Mouse (Mus musculus): ENCODE measurements at regions not wholly inside any gene's neighbourhood (a gene's known extent, or its start where the extent isn't known, plus 50 kb on each side); places are given as distances from the start of the nearest gene placed in this dataset.

DNA sequence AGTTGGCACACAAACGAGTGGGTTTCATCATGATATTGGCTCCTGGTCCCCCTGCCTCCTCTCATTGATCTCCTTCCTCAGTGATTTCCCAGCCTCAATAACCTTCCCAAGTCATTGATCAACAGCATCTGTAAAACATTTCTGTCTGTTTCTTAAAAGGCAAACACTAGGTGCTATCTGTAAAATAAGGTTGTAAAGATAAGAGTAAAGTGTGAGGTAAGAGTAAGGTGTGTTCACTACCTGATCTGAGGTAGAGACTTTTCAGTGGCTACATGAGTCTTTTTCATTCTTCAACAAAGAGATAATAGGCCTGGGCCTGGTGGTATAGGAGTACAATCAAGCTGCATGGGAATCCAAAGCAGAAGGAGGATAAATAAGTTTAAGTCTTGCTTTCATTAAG is 55.7 kb downstream of the Plk2 start:
- DNase-seq (ENCODE audit: low spot score in 2 of 2) = no peak

DNA sequence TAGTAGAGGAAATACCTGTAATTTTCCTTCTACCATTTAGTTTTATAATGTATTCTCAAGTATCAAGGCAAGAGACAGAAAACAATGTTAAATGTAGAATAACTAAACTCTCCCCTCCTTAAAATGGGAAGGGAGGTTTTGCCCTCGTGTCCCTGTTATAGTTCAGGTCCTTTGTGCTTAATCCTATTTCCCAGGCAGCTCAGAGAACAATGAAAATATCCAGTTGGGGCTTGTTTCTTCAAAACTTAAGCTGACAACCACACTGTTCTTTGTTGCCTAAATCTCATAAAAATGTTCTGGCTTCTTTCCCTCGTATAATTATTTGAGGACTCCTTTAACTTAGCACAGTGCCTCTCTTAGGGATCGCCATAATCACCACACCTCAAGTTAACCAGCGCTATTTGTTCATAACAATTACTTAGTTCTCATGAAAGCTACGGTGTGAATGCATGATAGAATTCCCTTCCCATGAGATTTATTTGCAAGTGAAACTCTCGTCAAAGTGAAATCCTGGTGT is 57.2 kb downstream of the Plk2 start:
- no peak for DNase-seq (ENCODE audit: low spot score in 2 of 2)

DNA sequence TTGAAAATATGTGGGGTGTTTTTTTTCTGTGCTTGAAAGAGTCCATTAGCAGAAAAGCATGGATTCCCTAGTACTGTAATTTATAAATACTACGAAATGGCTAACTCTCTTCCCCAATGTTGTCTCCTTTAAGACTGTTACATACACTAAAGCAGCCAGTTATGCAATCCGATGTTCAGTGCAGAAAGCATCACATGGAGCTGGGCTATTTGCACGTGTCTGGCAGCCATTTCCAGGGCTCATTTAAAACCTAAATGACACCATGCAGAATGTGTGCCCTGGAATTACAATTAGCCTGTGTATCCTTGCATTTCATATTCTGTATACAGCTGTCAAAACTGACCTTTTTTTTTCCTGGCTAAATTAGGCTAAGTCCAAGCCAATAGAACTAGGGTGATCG is 60.2 kb downstream of the Plk2 start:
- DNase-seq (ENCODE audit: low spot score in 2 of 2) = no peak

DNA sequence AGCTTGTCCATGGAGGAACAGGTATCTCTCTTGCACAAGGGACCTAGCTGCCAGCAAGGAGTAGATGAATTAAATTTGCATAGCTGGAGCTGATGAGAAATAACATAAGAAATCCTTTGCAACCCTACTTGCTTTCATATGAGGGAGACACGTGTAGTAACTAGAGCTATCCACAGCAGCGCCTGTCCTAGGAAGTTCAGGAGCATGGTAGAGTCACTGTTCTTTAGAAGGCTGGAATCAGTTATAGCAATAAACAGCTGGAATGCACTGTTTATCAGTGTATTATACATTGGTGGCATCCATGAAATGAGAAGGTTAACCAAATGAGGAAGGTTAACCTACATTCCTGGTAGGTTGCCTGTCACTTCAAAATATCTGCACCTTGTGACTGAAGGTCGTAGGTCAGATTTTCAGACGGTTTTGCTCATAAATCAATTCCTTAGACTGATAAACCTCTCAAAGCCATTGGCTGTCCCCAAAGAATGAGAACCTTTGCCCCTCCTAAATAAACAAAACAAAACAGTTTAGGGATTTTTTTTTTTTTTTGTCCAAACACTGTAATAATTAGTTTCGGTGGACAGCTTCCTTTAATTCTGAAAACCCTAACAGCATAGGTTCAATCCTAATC is 60.8 kb downstream of the Plk2 start:
- DNase-seq (ENCODE audit: low spot score in 2 of 2) = no peak

DNA sequence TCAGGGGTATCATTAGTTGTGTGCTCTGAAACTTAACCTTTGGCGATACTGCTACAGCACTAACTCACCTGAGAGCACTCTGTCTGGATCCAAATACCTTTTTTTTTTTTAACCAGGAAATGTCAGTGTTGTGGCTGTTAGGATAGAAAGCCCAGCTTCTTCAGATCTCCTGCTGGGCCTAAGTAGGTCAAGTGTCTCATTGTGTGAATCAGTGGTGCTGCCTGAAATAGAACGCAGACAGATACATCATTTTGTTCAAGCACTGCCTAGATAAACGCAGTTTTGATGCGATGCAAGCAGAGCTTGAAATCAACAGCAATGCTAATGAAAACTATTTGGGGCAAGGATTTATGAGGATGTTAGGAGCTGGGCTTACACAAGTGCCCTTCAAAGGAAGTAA is 63.9 kb downstream of the Plk2 start:
- DNase-seq (ENCODE audit: low spot score in 2 of 2) = no peak

DNA sequence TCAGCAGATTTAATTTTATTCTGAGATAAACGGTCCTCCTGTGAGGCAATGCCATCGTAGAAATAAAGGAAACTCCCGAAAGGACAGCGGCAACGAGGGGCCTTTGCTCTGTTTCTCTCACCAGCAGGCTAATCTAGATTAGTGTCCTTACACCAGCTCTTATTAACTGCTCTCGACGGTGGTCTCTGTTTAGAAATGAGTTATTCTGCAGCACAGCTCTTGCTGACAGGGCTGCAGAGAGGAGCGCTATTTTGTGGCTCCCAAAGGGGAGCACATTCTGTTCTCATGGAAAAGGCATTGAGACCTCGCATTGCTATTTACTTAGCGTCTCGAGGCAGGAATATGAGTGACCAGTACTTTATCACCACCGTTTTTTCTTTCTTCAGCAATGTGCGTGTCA is 66.7 kb downstream of the Plk2 start:
- DNase-seq (ENCODE audit: low spot score in 2 of 2) = no peak

DNA sequence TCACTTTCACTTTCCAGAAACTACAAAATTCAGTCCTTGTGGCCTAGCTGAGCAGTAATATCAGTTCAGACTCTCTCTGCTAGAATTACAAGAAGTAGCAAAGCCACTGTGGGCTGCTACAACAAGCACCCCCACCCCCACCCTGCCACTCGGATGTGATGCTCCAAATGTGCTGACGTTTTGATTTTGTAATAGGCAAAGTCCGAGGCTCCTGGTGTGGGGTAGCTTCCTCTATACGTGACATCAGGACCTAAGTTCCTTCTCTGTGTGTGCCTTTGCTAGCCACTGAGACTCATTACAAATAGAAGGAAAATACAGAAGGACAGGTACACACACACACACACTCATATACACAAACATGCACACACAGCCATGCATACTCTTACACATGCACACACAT is 76.7 kb downstream of the Plk2 start:
- no peak for DNase-seq (ENCODE audit: low spot score in 2 of 2)

DNA sequence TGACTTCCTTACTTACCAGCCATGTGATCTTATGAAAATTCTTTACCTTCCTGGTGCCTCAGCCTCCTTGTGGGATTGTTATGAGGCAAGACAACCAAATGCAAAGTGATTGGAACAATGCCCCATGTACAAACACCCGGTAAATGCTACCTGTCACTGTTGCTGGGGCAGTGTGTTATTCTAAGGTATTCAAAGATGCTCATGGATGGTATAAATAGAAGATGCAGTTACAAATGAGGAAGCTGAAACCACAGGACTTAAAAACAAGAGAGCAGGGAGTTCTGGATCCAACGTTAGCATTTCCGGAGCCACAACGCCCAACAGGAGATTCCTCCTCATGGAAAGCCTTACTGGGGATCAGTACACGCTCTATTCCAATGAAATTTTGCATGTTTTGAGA is 82.9 kb downstream of the Plk2 start:
- no peak for DNase-seq (ENCODE audit: low spot score in 2 of 2)

DNA sequence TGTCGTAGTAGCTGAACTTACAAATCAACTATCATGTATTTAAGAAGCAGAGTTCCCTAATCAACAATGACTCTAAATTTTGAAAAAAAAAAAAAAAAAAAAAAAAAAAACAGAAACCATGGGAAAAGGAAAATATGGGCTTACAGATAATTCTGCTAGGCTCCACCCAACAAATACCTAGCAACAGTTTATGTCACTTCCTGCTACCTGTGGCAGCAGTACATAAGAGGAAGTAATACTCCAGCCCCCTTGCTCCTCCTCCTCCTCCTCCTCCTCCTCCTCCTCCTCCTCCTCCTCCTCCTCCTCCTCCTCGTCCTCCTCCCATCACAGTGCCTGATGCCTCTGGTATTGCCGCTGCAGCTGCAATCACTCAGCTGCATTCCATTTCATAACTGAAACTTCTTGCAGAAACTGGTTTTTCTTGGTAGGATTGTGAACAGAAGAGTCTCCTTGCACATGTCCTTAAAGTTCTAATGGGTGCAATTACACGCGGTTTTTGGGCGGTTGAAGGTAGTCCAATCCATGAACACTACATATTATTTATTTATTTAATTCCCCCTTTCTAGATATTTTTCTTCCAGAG is 89.6 kb downstream of the Plk2 start:
- no peak for DNase-seq (ENCODE audit: low spot score in 2 of 2)

DNA sequence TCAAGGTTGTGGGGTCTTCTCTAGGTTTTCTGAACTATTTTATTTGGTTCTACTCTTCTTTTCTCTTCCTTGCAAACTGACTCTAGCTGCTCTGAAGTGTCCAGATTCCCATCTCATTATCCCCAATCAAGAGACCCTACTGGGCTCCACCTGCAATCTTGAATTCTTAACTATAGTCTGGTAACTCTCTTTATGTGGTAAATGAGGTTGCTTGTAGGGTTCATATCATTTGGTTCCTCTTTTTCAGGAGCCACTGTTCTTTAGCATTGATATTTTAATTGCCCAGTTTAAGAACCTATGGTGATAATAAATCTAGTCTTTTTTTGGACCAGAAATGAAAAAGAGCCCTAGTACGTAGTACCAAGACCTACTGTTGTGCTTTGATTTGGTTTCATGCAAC is 90.7 kb downstream of the Plk2 start:
- no peak for DNase-seq (ENCODE audit: low spot score in 2 of 2)

DNA sequence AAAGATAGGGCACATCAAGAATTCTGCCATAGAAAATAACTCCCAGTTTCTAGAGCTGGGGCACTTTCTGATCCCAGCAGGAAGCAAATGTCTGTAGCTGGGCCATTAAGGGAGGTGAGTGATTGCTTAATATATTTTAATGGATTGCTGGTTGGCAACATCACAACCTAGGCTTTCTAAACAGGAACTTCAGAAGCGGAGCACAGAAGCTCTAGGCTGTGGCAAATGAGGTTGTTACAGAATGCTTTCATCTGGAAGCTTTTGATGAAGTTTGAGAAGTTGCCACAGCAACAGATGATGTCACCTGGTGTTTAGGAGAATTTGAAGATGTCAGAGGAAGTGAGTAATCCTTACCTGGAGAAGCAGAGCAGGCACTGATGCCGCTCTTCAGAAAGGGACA is 95.3 kb downstream of the Plk2 start:
- no peak for DNase-seq (ENCODE audit: low spot score in 2 of 2)

DNA sequence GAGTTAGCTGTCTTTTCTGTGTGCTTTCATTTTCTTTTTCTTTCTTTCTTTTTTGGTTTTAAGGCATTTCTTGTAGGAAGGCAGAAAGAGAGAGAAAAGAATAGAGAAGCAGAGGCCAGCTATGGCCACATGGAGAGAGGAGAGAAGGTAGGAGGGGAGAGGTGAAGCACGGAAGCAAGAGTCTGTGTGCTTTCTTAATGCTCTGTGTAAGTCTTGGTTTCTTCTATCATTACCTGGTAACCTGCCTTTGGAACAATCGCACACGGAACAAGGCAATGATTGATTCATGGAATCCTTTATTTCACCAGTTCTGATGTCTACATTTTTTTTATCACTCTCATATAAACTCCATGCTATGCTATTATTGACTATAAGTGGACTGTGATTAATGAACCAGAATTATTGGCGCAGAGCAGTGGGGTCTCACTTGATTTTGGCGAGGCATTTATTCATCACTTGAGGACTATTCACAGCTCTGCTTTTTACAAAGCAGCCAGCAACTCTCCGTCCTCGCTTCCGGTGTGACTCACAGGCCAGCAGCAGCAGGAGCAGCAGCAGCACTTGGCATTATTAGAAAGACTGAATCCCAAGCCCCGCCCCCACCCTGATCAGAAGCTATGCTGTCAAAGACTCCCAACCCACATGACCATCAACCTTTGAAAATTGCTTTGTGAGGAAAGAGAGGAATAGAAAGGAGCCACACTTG is 97.6 kb downstream of the Plk2 start:
- DNase-seq (ENCODE audit: low spot score in 2 of 2) = no peak

DNA sequence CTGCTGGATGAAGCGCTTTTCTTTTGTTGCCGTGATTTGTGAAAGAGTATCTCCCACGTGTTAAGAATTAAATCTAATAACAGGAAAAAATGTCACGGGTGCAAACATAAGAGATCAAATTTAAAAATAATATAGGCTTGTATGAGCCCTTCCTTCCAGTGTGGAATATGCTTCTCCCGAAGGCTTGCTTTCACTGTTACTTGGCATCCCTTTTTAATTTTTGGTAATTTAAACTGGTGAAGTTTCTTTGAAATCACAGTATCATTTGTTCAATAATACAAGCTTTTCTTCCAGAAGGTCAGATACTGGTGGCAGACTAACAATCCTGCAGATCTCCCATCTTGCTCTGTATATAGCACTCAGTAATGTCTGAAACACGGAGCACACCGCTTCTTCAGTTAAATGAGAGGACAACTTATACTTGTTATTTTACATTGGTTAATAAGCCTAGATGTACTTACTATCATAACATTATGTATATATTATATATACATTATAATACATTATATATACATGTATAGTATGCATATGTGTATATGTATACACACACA is 98.2 kb downstream of the Plk2 start:
- DNase-seq (ENCODE audit: low spot score in 2 of 2) = no peak

DNA sequence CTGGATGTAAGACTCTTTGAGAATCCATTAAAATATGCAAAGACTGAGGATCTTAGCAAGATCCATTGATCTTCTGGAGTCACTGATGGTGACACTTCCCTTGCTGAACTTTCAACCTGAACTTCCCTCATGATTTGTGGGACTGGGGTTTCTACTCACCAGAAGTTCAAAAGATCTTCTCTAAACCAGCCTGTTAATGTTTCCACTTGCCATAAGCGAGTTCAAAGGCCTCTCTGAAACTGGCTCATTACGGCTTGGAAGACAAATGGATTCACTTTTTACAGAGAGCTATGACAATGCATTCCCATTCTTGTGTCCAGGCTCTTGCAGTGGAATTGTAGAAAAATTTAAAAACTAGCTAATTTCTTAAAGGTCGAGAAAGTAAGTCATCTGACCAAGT is 102.6 kb downstream of the Plk2 start:
- DNase-seq (ENCODE audit: low spot score in 2 of 2) = no peak

DNA sequence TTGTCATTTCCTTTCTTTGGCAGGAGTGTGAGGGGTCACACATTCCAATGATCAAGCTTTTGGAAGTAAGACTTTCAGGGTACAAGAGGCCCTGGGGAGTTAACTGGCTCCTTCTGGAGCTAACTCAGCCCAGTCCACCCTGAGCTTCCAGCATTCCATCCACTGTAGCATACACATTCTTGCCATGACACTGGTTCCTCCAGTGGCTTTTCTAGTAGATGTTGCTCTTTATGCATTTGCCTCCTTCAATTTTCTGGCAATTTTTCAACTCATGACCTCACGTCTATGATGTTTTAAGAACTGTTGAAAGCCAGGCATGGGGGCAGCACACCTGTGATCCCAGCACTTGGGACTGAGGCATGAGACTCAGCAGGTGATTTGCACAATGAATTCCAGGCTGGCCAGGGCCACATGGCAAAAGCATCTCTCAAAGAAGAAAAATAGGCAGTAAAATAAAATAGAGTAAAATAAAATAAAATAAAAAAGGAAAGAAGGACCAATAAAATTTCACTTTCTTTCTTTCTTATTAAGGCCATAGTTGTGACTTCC is 113.0 kb downstream of the Plk2 start:
- no peak for DNase-seq (ENCODE audit: low spot score in 2 of 2)

DNA sequence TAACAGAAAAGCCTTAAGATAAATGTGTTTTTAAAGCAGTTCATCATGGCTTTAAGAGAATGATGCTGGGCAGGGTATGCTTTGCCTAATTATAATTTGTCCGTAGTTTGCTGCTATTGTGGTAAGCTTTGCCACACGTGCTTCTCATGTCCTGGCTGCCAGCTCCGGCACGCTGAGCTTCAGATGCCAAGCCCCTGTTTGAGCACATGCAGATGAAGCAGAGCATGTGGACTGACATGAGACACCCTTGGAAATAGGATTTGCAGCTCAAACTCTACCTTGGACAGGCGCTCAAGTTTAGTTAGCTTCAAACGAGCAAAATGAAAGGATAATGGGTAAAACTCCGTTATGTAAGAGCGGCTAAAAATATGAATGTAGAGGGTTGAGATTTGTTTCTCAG is 123.1 kb downstream of the Plk2 start:
- peak in 1 of 2 experiments; percentile 35 for DNase-seq (ENCODE audit: low spot score in 2 of 2)

DNA sequence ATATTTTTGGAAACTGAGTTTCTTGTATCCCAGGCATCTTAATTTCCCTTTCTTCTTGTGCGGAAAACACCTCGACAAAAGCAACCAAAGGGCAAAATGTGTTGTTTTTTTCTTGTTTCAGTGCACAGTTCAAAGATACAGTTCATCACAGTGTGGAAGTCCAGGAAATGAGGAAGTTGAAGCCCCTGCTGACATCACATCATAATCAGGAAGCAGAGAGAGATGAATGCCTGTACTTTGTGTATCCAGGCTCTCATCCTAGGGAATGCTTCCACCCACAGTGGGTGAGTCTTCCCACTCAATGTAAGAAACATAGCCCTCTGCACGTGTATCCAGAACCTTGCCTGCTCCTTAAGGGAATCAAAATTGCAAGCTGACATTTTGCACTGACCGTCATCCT is 128.1 kb downstream of the Plk2 start:
- DNase-seq (ENCODE audit: low spot score in 2 of 2) = no peak

DNA sequence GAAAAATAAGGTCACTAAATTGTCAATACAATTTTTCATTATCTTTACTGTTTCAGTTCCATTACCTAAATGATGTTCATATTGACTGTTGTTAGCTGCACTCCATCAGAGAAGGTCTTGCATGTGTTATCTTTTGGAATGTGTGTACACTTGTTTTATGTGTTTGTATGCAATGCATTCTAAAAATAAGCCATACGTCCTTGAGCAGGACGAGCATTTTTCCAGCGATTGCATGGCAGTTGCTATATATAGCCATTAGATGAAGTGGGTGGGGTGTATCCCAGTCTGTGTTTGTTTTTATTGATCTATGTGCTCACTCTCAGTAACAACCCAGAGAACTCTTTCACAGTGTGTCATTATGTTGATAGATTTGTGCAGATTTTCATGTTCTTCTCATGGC is 132.8 kb downstream of the Plk2 start:
- no peak for DNase-seq (ENCODE audit: low spot score in 2 of 2)

DNA sequence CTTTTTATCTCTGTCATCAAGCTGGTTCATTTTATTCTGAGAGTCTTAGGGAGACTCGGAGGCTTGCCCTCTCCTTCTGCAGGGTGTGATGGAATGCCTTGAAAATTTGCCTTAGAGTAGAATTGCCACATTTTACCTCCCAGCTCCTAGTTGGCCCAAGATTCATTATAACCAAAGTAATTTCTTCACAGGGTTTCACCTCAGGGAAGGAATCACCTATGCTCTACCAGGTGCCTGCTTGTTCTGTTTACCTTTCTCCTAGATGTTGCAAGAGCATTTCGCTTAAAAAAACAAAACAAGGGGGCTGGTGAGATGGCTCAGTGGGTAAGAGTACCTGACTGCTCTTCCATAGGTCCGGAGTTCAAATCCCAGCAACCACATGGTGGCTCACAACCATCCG is 134.8 kb downstream of the Plk2 start:
- no peak for DNase-seq (ENCODE audit: low spot score in 2 of 2)

DNA sequence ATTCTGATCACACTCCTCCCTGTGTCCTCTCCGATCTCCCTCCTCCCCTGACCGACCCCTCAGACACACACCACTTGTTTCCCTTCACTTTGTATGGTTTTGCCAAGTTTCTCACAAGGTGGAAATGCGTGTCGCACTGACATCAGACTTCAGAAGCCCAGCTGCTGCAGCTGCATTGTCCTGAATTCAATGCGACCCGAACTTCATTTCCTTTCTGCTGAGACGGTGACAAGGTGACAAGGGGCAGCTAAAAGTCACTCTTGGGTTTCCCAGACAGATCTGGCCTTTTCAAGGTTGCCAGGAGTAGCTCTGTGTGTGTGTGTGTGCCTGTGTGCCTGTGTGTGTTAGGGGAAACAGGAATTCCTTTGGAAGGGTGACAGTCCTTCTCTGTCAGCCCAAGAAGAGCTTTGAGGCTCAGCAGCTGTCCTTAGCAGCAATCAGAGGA is 139.5 kb downstream of the Plk2 start:
- no peak for DNase-seq (ENCODE audit: low spot score in 2 of 2)

DNA sequence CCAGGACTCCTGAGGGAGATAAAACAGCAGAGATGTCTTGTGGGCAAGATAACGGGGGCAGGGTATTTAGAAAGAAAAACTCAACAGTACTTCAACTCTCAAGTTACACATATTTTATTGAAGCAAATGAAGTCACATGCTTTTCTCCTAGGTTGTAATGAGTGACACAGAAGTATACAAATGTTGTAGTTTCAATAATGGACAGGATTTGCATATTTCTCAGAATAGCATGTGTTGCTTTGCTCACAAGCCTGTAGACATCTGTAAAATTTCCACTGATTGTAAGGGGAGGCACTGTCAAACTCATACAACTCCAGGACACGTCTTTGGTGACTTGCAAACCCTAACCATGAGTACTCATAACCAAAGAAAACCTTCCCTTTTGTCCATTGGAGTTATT is 140.9 kb downstream of the Plk2 start:
- no peak for DNase-seq (ENCODE audit: low spot score in 2 of 2)

DNA sequence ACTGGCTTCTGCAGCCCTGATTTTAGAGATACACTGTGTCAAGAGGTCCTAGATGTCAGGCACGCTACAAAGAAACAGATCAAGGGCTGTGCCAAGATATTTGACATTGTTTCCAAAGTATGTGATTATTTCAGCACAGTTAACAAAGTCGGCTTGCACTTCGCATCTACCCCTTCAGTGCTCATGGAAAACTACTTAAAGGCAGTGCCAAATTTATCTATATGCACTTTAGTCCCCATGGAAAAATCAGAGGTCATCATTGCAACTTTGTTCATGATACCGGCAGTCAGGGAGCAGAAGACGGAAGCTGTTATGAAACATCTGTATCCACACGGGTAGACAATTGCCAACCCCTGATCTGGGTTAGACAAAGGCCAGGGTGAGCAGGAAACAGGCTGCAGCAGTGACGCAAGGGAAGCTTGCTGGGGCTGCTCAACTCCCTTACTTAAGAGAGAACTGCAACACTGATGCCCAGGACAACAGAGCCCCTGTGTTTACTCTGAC is 143.2 kb downstream of the Plk2 start:
- DNase-seq (ENCODE audit: low spot score in 2 of 2) = no peak
